Mouse (Mus musculus) intestine, postnatal 0 days (tissue): ENCODE results near the gene Mtx3. TPM values are rescaled to one million over a fixed set of nuclear protein-coding genes. Genes with fewer than 3 reads are reported as not detected.

Source experiments
- ATAC-seq: fragments of 200-750 bp; cut with Nextera tagmentation; 2 replicates; pipeline ENCODE4 v1.8.0; 2017; ENCODE audit warnings: mild to moderate bottlenecking, moderate TSS enrichment, moderate library complexity
- H3K27ac ChIP-seq: fragments of 300-500 bp; sonication (generic); 2 replicates; pipeline ENCODE4 v1.5.1; 2014; ENCODE audit warnings: mild to moderate bottlenecking, low read depth, low read length, moderate library complexity
- H3K27me3 ChIP-seq: fragments of 300-500 bp; sonication (generic); replicated peaks from 2 replicates; pipeline ENCODE4 v1.6.1; 2014; ENCODE audit warnings: low read length, mixed read lengths; ENCODE audit not compliant: control insufficient read depth, insufficient read depth
- H3K36me3 ChIP-seq: fragments of 300-500 bp; sonication (generic); 2 replicates; pipeline ENCODE4 v1.6.1; 2014; ENCODE audit warnings: mild to moderate bottlenecking, moderate library complexity; ENCODE audit not compliant: control insufficient read depth, insufficient read depth
- H3K4me1 ChIP-seq: fragments of 300-500 bp; sonication (generic); replicated peaks from 2 replicates; pipeline ENCODE4 v1.6.1; 2014; ENCODE audit warnings: antibody characterized with exemption, low read length, mixed read lengths; ENCODE audit not compliant: control insufficient read depth, insufficient read depth
- H3K4me2 ChIP-seq: fragments of 300-500 bp; sonication (generic); replicated peaks from 2 replicates; pipeline ENCODE4 v1.6.1; 2014; ENCODE audit warnings: low read depth, mild to moderate bottlenecking, moderate library complexity
- H3K4me3 ChIP-seq: fragments of 300-500 bp; sonication (generic); 2 replicates; pipeline ENCODE4 v1.5.1; 2014; ENCODE audit warnings: low read depth, low read length
- H3K9ac ChIP-seq: fragments of 300-500 bp; sonication (generic); 2 replicates; pipeline ENCODE4 v1.6.1; 2014; ENCODE audit warnings: mild to moderate bottlenecking, low read depth, low read length
- H3K9me3 ChIP-seq: fragments of 300-500 bp; sonication (generic); 2 replicates; pipeline ENCODE4 v1.6.1; 2016; ENCODE audit warnings: mixed run types; ENCODE audit not compliant: control insufficient read depth
- CTCF ChIP-seq: sonication (generic); IDR thresholded peaks from 2 replicates; pipeline ENCODE4 v1.5.1; 2016; ENCODE audit warnings: low read depth, mild to moderate bottlenecking, control low read depth, antibody characterized with exemption, moderate library complexity
- WGBS: fragments of 180-500 bp; shearing (Covaris S2); extraction: QIAGEN DNeasy Blood & Tissue Kit; methylation state at CpG from one replicate; pipeline ENCODE4 v1.1.7; 2014; 5-methylcytosine and 5-hydroxymethylcytosine counted together
- polyA plus RNA-seq: library from polyadenylated mRNA; unstranded; fragments of >200 nt; fragmentation: Nextera tagmentation; extraction: Ambion mirVana; gene quantifications from 2 replicates; pipeline ENCODE4 v1.2.1, GENCODE M21; 2015

Gene Mtx3
- polyA plus RNA-seq, 1 experiment from 2014 or later, result 2.1 TPM

GRCm38 (mm10) chr13:92903291-92903690, 58.7 kb downstream of the Mtx3 start:
- Histone ChIP-seq H3K27me3 (no peaks in the 10 kb centered on the region), H3K4me2 (no peak overlapping the region), H3K27ac (no peak overlapping the region), H3K36me3 (no peaks in the 10 kb centered on the region), H3K9me3 (no peaks in the 10 kb centered on the region), H3K4me1 (no peaks in the 10 kb centered on the region), H3K4me3 (no peak overlapping the region), H3K9ac (no peak overlapping the region)
- 44% methylated on average over 4 of the region's 4 CpGs for WGBS
- ATAC-seq, result no peak
- no peak for TF ChIP-seq CTCF

GRCm38 (mm10) chr13:92905944-92906343, 61.4 kb downstream of the Mtx3 start:
- H3K9me3 ChIP-seq, result no peaks in the 10 kb centered on the region
- 81% methylated on average over 5 of the region's 5 CpGs for WGBS
- no peak overlapping the region for H3K27ac ChIP-seq
- H3K4me1 ChIP-seq, result no peaks in the 10 kb centered on the region
- no peak for TF ChIP-seq CTCF
- H3K27me3 ChIP-seq, result no peaks in the 10 kb centered on the region
- no peak overlapping the region for H3K9ac ChIP-seq
- H3K4me3 ChIP-seq, result no peak overlapping the region
- H3K36me3 ChIP-seq, result no peaks in the 10 kb centered on the region
- no peak overlapping the region for H3K4me2 ChIP-seq
- ATAC-seq, result no peak

- Histone ChIP-seq H3K27me3 (no peaks in the 10 kb centered on the region), H3K4me3 (no peak overlapping the region), H3K9me3 (no peaks in the 10 kb centered on the region), H3K27ac (no peak overlapping the region), H3K4me2 (no peak overlapping the region), H3K36me3 (no peaks in the 10 kb centered on the region), H3K4me1 (no peaks in the 10 kb centered on the region), H3K9ac (no peak overlapping the region)
- WGBS, result 48% methylated on average over 5 of the region's 5 CpGs
- no peak for ATAC-seq
- no peak for TF ChIP-seq CTCF
These were observed 62.8 kb downstream of the Mtx3 start for GRCm38 (mm10) chr13:92907366-92907765.

Other genes with a start within 250 kb of the Mtx3 start
- gene Serinc5, start 233.7 kb upstream of the Mtx3 start, polyA plus RNA-seq, result 10.8 and 11.8 TPM in 2 replicates
- 6.3 and 7.1 TPM in 2 replicates for gene Thbs4, start 49.9 kb upstream of the Mtx3 start, polyA plus RNA-seq